Mouse (Mus musculus): ENCODE data around the gene Gm10491. TPM values are rescaled to one million over a fixed set of nuclear protein-coding genes. Genes with fewer than 3 reads are reported as not detected.

Gene Gm10491
- polyA plus RNA-seq, 1 experiment from 2014 or later, result not detected

DNA sequence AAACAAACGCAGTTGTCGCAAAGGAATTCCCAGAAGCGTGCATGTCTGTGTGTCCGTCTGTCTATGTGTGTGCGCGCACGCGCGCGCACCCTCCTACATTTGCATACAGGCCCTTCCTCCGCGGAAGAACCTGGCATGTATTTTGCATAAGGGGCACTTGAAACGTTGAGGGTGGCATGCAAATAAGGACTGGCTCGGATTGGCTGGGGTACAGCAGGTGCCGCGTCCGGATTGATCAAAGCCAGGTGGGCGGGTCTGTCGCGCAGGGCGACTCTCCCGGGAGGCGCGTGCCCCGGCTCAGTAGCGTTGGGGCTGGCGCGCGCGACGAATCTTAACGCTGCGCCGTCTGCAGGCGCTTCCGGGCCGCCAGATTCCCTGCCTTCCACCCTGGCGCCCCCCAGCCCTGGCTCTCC, 29.6 kb downstream of the Gm10491 start, which contains the start of gene Pim2:
Pim2 (plus strand) TSS at position 256 of the 413 bp plus-strand sequence.
- peak; percentile 89 for ATAC-seq (ENCODE audit: low FRiP score, low read depth)
- 15% methylated on average over 38 of the region's 38 CpGs for WGBS
- Histone ChIP-seq H3K9me3 (no peaks in the 10 kb centered on the region), H3K4me2 (replicated peaks) (peak within 1 kb of the TSS; percentile 79), H3K9ac (peak within 1 kb of the TSS; percentile 47; the same call in 1 of the 2 replicates), H3K27me3 (replicated peaks) (no peaks in the 10 kb centered on the region), H3K4me1 (0 out of 2 replicates have a peak, but pooled peaks cover 7% of the 10 kb centered on the region), H3K4me3 (peak within 1 kb of the TSS; percentile 41), H3K27ac (no peak within 1 kb of the TSS), H3K36me3 (peaks cover 11% of the 10 kb centered on the region; the same call in 1 of the 2 replicates)

GRCm38 (mm10) chrX:7869826-7870225, 37.8 kb downstream of the Gm10491 start:
- Histone ChIP-seq H3K4me2 (replicated peaks) (no peak overlapping the region), H3K4me3 (no peak overlapping the region), H3K9ac (no peak overlapping the region), H3K4me1 (no peaks in the 10 kb centered on the region), H3K9me3 (no peaks in the 10 kb centered on the region), H3K27me3 (replicated peaks) (no peaks in the 10 kb centered on the region), H3K36me3 (peaks cover 25% of the 10 kb centered on the region), H3K27ac (no peak overlapping the region)
- no peak for ATAC-seq (ENCODE audit: low FRiP score, low read depth)
- WGBS, result 43% methylated on average over 3 of the region's 3 CpGs

DNA sequence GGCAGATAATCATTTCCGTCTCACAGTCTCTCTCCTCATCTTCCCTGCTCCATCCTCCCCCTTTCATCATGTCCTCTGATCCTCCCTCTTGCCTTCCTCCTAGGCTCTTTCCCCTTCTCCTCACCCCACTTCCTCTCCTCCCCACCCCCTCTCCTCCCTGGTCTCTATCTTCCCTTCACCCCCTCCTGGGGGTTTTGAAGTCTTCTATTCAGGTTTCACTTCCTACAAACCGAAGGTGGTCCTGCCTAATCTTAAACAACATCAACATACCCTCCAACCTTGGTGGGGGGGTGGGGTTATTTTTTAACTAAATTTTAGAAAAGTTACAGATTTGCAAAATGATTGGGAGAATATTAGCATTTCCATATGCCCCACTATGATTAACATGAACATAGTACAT, 39.1 kb downstream of the Gm10491 start:
- H3K27me3 ChIP-seq (replicated peaks), result no peaks in the 10 kb centered on the region
- H3K36me3 ChIP-seq, result peaks cover 18% of the 10 kb centered on the region
- H3K9me3 ChIP-seq, result no peaks in the 10 kb centered on the region
- H3K4me3 ChIP-seq, result no peak overlapping the region
- no peak overlapping the region for H3K4me2 ChIP-seq (replicated peaks)
- H3K27ac ChIP-seq, result no peak overlapping the region
- no peaks in the 10 kb centered on the region for H3K4me1 ChIP-seq
- ATAC-seq (ENCODE audit: low FRiP score, low read depth), result no peak
- WGBS, result 48% methylated on average over 2 of the region's 2 CpGs
- H3K9ac ChIP-seq, result no peak overlapping the region

DNA sequence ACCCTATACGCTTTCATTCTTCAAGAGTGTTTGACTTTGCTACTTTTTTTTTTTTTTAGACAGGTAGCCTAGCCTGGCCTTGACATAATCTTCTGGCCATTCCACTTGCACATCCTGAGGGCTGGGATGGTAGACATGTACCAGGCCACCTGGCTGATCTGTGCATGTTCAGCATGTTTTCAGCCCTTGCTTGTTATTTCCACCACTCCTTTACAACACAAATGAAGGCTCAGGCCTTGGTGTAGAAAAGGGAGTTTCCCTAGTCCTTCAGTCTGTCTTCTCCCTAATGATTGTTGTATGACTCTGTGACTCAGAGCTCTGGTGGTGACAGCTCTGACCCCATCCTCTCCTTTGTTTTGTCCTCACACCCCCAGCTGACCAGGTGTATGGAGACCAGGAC, 40.5 kb downstream of the Gm10491 start:
- Histone ChIP-seq H3K27me3 (replicated peaks) (no peaks in the 10 kb centered on the region), H3K36me3 (peaks cover 14% of the 10 kb centered on the region), H3K9me3 (no peaks in the 10 kb centered on the region), H3K4me3 (no peak overlapping the region), H3K4me2 (replicated peaks) (no peak overlapping the region), H3K9ac (no peak overlapping the region), H3K4me1 (no peaks in the 10 kb centered on the region), H3K27ac (no peak overlapping the region)
- WGBS, result 94% methylated on average over 1 of the region's 1 CpGs
- no peak for ATAC-seq (ENCODE audit: low FRiP score, low read depth)

GRCm38 (mm10) chrX:7865786-7866185, 41.8 kb downstream of the Gm10491 start:
- H3K4me2 ChIP-seq (replicated peaks), result no peak overlapping the region
- H3K36me3 ChIP-seq, result peaks cover 9% of the 10 kb centered on the region
- H3K9ac ChIP-seq, result no peak overlapping the region
- no peaks in the 10 kb centered on the region for H3K4me1 ChIP-seq
- H3K27ac ChIP-seq, result no peak overlapping the region
- H3K4me3 ChIP-seq, result no peak overlapping the region
- no peaks in the 10 kb centered on the region for H3K27me3 ChIP-seq (replicated peaks)
- no peak for ATAC-seq (ENCODE audit: low FRiP score, low read depth)
- H3K9me3 ChIP-seq, result no peaks in the 10 kb centered on the region
- WGBS, result 73% methylated on average over 2 of the region's 2 CpGs

- Histone ChIP-seq H3K27me3 (replicated peaks) (no peaks in the 10 kb centered on the region), H3K4me3 (no peak overlapping the region), H3K4me1 (no peaks in the 10 kb centered on the region), H3K9ac (no peak overlapping the region), H3K27ac (no peak overlapping the region), H3K4me2 (replicated peaks) (no peak overlapping the region), H3K9me3 (no peaks in the 10 kb centered on the region), H3K36me3 (peaks cover 9% of the 10 kb centered on the region)
- WGBS, result 79% methylated on average over 2 of the region's 2 CpGs
- ATAC-seq (ENCODE audit: low FRiP score, low read depth), result no peak
Measured at GRCm38 (mm10) chrX:7865343-7865742, 42.3 kb downstream of the Gm10491 start.

GRCm38 (mm10) chrX:7864551-7864950, 43.1 kb downstream of the Gm10491 start:
- Histone ChIP-seq H3K36me3 (peaks cover 9% of the 10 kb centered on the region), H3K4me2 (replicated peaks) (no peak overlapping the region), H3K27me3 (replicated peaks) (no peaks in the 10 kb centered on the region), H3K9me3 (no peaks in the 10 kb centered on the region), H3K27ac (no peak overlapping the region), H3K9ac (no peak overlapping the region), H3K4me1 (no peaks in the 10 kb centered on the region), H3K4me3 (no peak overlapping the region)
- no peak for ATAC-seq (ENCODE audit: low FRiP score, low read depth)
- WGBS, result 80% methylated on average over 3 of the region's 3 CpGs

- Histone ChIP-seq H3K4me2 (replicated peaks) (no peak overlapping the region), H3K9ac (no peak overlapping the region), H3K36me3 (peaks cover 8% of the 10 kb centered on the region), H3K9me3 (no peaks in the 10 kb centered on the region), H3K4me1 (no peaks in the 10 kb centered on the region), H3K4me3 (no peak overlapping the region), H3K27me3 (replicated peaks) (no peaks in the 10 kb centered on the region), H3K27ac (no peak overlapping the region)
- no peak for ATAC-seq (ENCODE audit: low FRiP score, low read depth)
- WGBS, result 87% methylated on average over 1 of the region's 1 CpGs
Measured at GRCm38 (mm10) chrX:7863181-7863580, 44.5 kb downstream of the Gm10491 start.

DNA sequence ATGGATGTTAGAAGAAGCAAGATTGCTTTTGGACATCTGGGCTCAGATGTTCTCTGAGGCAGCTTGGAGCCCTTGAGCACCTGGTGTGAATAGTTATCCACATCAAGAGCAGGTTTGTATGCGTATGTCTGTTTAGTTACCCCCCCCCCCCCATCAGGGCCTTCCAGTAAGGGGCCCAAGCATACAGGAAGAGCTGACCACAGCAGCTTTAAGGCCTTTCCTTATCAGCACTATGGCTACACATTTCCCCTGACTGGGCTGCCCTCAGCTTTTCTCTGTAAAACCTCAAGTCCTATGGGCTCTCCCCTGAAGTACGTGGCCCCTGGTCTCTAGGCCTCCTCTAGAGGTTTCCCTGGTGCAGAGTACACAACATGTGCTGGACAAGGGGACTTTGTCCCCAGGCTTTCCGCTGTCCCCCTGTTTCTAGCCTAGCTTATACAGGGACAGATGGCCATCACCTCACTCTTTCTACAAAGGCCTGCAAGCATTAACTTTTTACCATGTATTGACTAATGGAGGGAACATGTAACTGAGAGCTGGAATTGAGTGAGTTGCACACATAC, 48.4 kb downstream of the Gm10491 start:
- Histone ChIP-seq H3K27ac (no peak overlapping the region), H3K36me3 (no peaks in the 10 kb centered on the region; the same call in 1 of the 2 replicates), H3K4me3 (no peak overlapping the region), H3K4me2 (replicated peaks) (no peak overlapping the region), H3K4me1 (no peaks in the 10 kb centered on the region), H3K9ac (no peak overlapping the region), H3K27me3 (replicated peaks) (no peaks in the 10 kb centered on the region), H3K9me3 (no peaks in the 10 kb centered on the region)
- WGBS, result 96% methylated on average over 3 of the region's 3 CpGs
- ATAC-seq (ENCODE audit: low FRiP score, low read depth), result no peak

Other genes starting within 250 kb of the Gm10491 start
- gene Plp2, start 236.4 kb downstream of the Gm10491 start, polyA plus RNA-seq (2016; fragmentation: Nextera tagmentation; extraction: Ambion mirVana), result 31.2 and 34.6 TPM in 2 replicates
- gene Magix, start 226.6 kb downstream of the Gm10491 start, polyA plus RNA-seq (2016; fragmentation: Nextera tagmentation; extraction: Ambion mirVana), result 0.09 TPM in 1 of 2 replicates, not detected in the other
- 44.1 and 46.6 TPM in 2 replicates for gene Gpkow, start 210.7 kb downstream of the Gm10491 start, polyA plus RNA-seq (2016; fragmentation: Nextera tagmentation; extraction: Ambion mirVana)
- 26.2 and 27.8 TPM in 2 replicates for gene Wdr45, start 193.5 kb downstream of the Gm10491 start, polyA plus RNA-seq (2016; fragmentation: Nextera tagmentation; extraction: Ambion mirVana)
- gene Gm45208, start 185.6 kb downstream of the Gm10491 start, polyA plus RNA-seq (2016; fragmentation: Nextera tagmentation; extraction: Ambion mirVana), result not detected in 2 replicates
- gene Praf2, start 179.4 kb downstream of the Gm10491 start, polyA plus RNA-seq (2016; fragmentation: Nextera tagmentation; extraction: Ambion mirVana), result 89.2 and 93.6 TPM in 2 replicates
- gene Ccdc120, start 156.9 kb downstream of the Gm10491 start, polyA plus RNA-seq (2016; fragmentation: Nextera tagmentation; extraction: Ambion mirVana), result 34.8 and 38.7 TPM in 2 replicates
- gene Tfe3, start 145.3 kb downstream of the Gm10491 start, polyA plus RNA-seq (2016; fragmentation: Nextera tagmentation; extraction: Ambion mirVana), result 32.9 and 35.5 TPM in 2 replicates
- gene Gripap1, start 118.1 kb downstream of the Gm10491 start, polyA plus RNA-seq (2016; fragmentation: Nextera tagmentation; extraction: Ambion mirVana), result 73.3 and 81.4 TPM in 2 replicates
- 1.5 and 2.3 TPM in 2 replicates for gene Kcnd1, start 85.5 kb downstream of the Gm10491 start, polyA plus RNA-seq (2016; fragmentation: Nextera tagmentation; extraction: Ambion mirVana)
- 68.6 and 72.3 TPM in 2 replicates for gene Otud5, start 66.5 kb downstream of the Gm10491 start, polyA plus RNA-seq (2016; fragmentation: Nextera tagmentation; extraction: Ambion mirVana)
- gene Pim2, start 29.6 kb downstream of the Gm10491 start, polyA plus RNA-seq (2016; fragmentation: Nextera tagmentation; extraction: Ambion mirVana), result 9.3 and 12.8 TPM in 2 replicates
- 35.4 and 36.5 TPM in 2 replicates for gene Slc35a2, start 23.8 kb downstream of the Gm10491 start, polyA plus RNA-seq (2016; fragmentation: Nextera tagmentation; extraction: Ambion mirVana)
- gene Pqbp1, start 8.6 kb downstream of the Gm10491 start, polyA plus RNA-seq (2016; fragmentation: Nextera tagmentation; extraction: Ambion mirVana), result 179 and 180 TPM in 2 replicates
- gene Timm17b, start 8.5 kb downstream of the Gm10491 start, polyA plus RNA-seq (2016; fragmentation: Nextera tagmentation; extraction: Ambion mirVana), result 143 and 147 TPM in 2 replicates
- gene Gm10490, start 1.7 kb upstream of the Gm10491 start, polyA plus RNA-seq (2016; fragmentation: Nextera tagmentation; extraction: Ambion mirVana), result not detected in 2 replicates
- 137 and 142 TPM in 2 replicates for gene Pcsk1n, start 12.0 kb upstream of the Gm10491 start, polyA plus RNA-seq (2016; fragmentation: Nextera tagmentation; extraction: Ambion mirVana)
- not detected in 2 replicates for gene Eras, start 20.8 kb upstream of the Gm10491 start, polyA plus RNA-seq (2016; fragmentation: Nextera tagmentation; extraction: Ambion mirVana)
- gene Hdac6, start 40.1 kb upstream of the Gm10491 start, polyA plus RNA-seq (2016; fragmentation: Nextera tagmentation; extraction: Ambion mirVana), result 56.8 and 60.8 TPM in 2 replicates
- gene Gata1, start 70.2 kb upstream of the Gm10491 start, polyA plus RNA-seq (2016; fragmentation: Nextera tagmentation; extraction: Ambion mirVana), result 1.2 and 1.5 TPM in 2 replicates
- gene Glod5, start 110.7 kb upstream of the Gm10491 start, polyA plus RNA-seq (2016; fragmentation: Nextera tagmentation; extraction: Ambion mirVana), result not detected in 2 replicates
- gene Suv39h1, start 166.9 kb upstream of the Gm10491 start, polyA plus RNA-seq (2016; fragmentation: Nextera tagmentation; extraction: Ambion mirVana), result 58.3 and 63.2 TPM in 2 replicates
- 0.22 and 0.23 TPM in 2 replicates for gene Was, start 182.7 kb upstream of the Gm10491 start, polyA plus RNA-seq (2016; fragmentation: Nextera tagmentation; extraction: Ambion mirVana)
- gene Wdr13, start 225.1 kb upstream of the Gm10491 start, polyA plus RNA-seq (2016; fragmentation: Nextera tagmentation; extraction: Ambion mirVana), result 42.6 and 45.0 TPM in 2 replicates
- gene Rbm3, start 238.0 kb upstream of the Gm10491 start, polyA plus RNA-seq (2016; fragmentation: Nextera tagmentation; extraction: Ambion mirVana), result 397 and 400 TPM in 2 replicates

All from neural tube, embryonic 12.5 days (tissue).